Comparison of ENCODE assay signal across 8 mouse cellular contexts in the genomic region with DNA sequence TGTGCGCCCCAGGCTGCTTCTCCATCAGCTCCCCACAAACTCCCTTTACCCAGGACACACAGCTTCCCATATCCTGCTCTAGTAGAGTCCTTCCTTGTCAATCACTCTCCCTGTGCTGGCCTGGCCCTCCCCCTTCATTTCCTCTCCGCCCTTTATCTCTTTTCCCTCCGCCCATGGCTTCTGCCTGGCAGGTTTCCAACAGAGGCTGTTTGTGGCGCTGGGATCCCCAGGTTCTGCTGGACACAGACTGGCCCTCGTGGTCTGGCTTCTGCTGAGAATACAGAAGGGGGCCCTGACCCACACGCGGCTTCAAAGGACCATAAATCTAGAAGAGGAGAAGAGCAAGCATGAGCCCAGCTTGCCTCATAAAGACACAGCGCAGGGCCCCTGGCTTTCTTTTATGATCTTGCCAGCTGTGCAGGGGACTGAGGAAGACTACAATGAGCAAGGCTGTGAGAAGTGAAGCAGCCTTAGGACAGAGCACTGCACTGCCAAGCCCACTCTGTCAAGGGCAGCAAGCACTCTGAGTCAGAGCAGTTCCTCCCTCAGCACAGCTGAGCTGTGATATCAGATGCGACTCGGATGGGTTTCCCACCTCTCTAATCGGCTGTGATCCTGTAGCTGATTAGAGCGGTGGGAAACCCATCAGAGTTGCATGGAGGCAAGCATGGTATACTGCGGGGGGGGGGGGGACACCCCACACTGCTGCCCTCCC. TPM values are rescaled to one million over a fixed set of nuclear protein-coding genes. Genes with fewer than 3 reads are reported as not detected.
A peak's percentile ranks its signal among the peaks of the same experiment; 100 is the strongest.
DNase-seq lines count a peak whose midpoint lies in the region; TF ChIP-seq lines count a peak whose summit lies in the region.

No protein-coding gene starts in this region.

- H3K27me3 ChIP-seq in heart, adult 2 months (ENCODE audit: control insufficient read depth, insufficient read depth, low read length): no peaks in the 10 kb centered on the region

- no peak for TF ChIP-seq POLR2A in heart, adult 2 months (IDR thresholded peaks at IDR 0.05; ENCODE audit: insufficient read depth, low read depth, low read length)

- peak; percentile 45 for DNase-seq in layer of hippocampus, adult 11-12 months (ENCODE audit: low spot score)
- DNase-seq in layer of hippocampus, postnatal 25 days (ENCODE audit: extremely low spot score in 1 of 2, low spot score in 1 of 2): no peak
- peak; percentile 58 for DNase-seq in c-Kit-positive CD71-positive TER-119-negative erythroid progenitor cells, embryonic 14.5 days (ENCODE audit: low read depth)
- peak; percentile 76 to 77 for DNase-seq in heart, adult 2 months
- DNase-seq in kidney, adult 11 months: peak; percentile 58
- peak; percentile 59 to 71 for DNase-seq in lung, adult 18-20 months
- peak; percentile 37 for DNase-seq in ovary, postnatal 14 days (ENCODE audit: low spot score)
- no peak for DNase-seq in cerebellum, adult 9-10 months

- WGBS in heart, adult 2 months: 18% methylated on average over 13 of the region's 13 CpGs

- peaks cover 1% of the 10 kb centered on the region for H3K4me1 ChIP-seq in heart, adult 2 months (ENCODE audit: control insufficient read depth, insufficient read depth, low read length)

- intact Hi-C loops in heart, adult 2 months (cut with DNase I): no loop called here

- H3K27ac ChIP-seq in heart, adult 2 months: no peak overlapping the region

- H3K9ac ChIP-seq in heart, adult 2 months (ENCODE audit: low read depth, low read length): no peak overlapping the region

- no peak for TF ChIP-seq EP300 in heart, adult 2 months (IDR thresholded peaks at IDR 0.05; ENCODE audit: insufficient read depth, low read depth, low read length)

- no peak overlapping the region for H3K4me3 ChIP-seq in heart, adult 2 months

- no peak for TF ChIP-seq CTCF in heart, adult 2 months (IDR thresholded peaks at IDR 0.05)

- no peaks in the 10 kb centered on the region for H3K36me3 ChIP-seq in heart, adult 2 months (ENCODE audit: control insufficient read depth, insufficient read depth, low read length)

- H3K79me2 ChIP-seq in heart, adult 2 months (replicated peaks; ENCODE audit: control insufficient read depth, insufficient read depth, low read length): no peaks in the 10 kb centered on the region

RNA-seq across cellular contexts. Expression of a gene that starts 1.3 kb away (rescaled TPM):
- total RNA-seq in layer of hippocampus, postnatal 25 days (2021): not detected
- not detected for total RNA-seq in heart, adult 2 months (2021)
- polyA plus RNA-seq in heart, adult 2 months (2012; rRNA removed): 0.04 TPM in 1 of 2 replicates, not detected in the other

RNA-seq across cellular contexts. Expression of a gene that starts 5.4 kb away (rescaled TPM):
- not detected for total RNA-seq in layer of hippocampus, postnatal 25 days (2021)
- 10 to 100 TPM in 1 of 2 experiments, 1 to 10 TPM in 1; 8.0 to 10.2 TPM for total RNA-seq in heart, adult 2 months (2021)
- 19.3 and 28.8 TPM in 2 replicates for polyA plus RNA-seq in heart, adult 2 months (2012; rRNA removed)

RNA-seq across cellular contexts. Expression of a gene that starts 16.2 kb away (rescaled TPM):
- total RNA-seq in layer of hippocampus, postnatal 25 days (2021): 10 to 100 TPM; 51.5 to 56.5 TPM
- 10 to 100 TPM; 20.0 to 20.1 TPM for total RNA-seq in heart, adult 2 months (2021)
- 9.0 and 12.4 TPM in 2 replicates for polyA plus RNA-seq in heart, adult 2 months (2012; rRNA removed)

RNA-seq across cellular contexts. Expression of a gene that starts 35.4 kb away (rescaled TPM):
- total RNA-seq in layer of hippocampus, postnatal 25 days (2021): 10 to 100 TPM; 28.3 to 38.8 TPM
- 10 to 100 TPM in 1 of 2 experiments, 1 to 10 TPM in 1; 8.5 to 11.6 TPM for total RNA-seq in heart, adult 2 months (2021)
- 17.1 and 25.2 TPM in 2 replicates for polyA plus RNA-seq in heart, adult 2 months (2012; rRNA removed)

RNA-seq across cellular contexts. Expression of a gene that starts 35.6 kb away (rescaled TPM):
- 10 to 100 TPM; 15.8 to 19.7 TPM for total RNA-seq in layer of hippocampus, postnatal 25 days (2021)
- 10 to 100 TPM in 1 of 2 experiments, 1 to 10 TPM in 1; 9.3 to 10.1 TPM for total RNA-seq in heart, adult 2 months (2021)
- 2.5 and 4.1 TPM in 2 replicates for polyA plus RNA-seq in heart, adult 2 months (2012; rRNA removed)

Comparison
In these comparisons a context has a peak if more than half of its experiments do, and no peak if none do; other contexts are left out.
1. DNase-seq: peak in layer of hippocampus, adult 11-12 months (single experiment), c-Kit-positive CD71-positive TER-119-negative erythroid progenitor cells, embryonic 14.5 days (single experiment), heart, adult 2 months (2 of 2), kidney, adult 11 months (single experiment), lung, adult 18-20 months (2 of 2) and ovary, postnatal 14 days (single experiment); none in layer of hippocampus, postnatal 25 days (0 of 2) and cerebellum, adult 9-10 months (single experiment).
2. RNA of a gene that starts 5.4 kb away (total RNA-seq): 8.0 to 10.2 TPM in heart, adult 2 months; not detected in layer of hippocampus, postnatal 25 days; every median in the first group is over 4 times any median in the second.